Mouse (Mus musculus): Measurements from ENCODE around the gene Odaph. TPM values are rescaled to one million over a fixed set of nuclear protein-coding genes. Genes with fewer than 3 reads are reported as not detected.

Gene Odaph
- total and polyA plus RNA-seq, 3 experiments = 0.25 to 3.3 (median 1.7) TPM

DNA sequence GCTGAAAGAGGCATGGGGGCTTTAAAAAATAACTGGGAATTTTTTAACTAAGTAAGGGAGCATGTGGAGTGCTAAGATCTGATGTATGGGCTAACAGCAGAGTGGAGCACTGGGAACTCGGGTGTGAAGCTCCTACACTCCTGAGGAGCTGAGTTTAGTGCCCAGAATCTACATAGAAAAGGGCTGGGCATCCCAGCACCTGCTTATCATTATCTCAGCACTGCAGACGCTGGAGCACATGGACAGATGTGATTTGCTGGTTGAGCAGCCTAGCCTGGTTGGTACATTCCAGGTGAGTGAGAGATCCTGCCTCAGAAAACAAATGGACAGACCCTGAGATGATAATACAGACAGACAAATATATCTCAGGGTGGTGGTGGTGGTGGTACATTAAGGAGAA lies 22.6 kb downstream of the Odaph start:
- in situ Hi-C loops (cut with MboI; ENCODE audit: low pct_ligation_motif_present, low pct_unique_long_range_greater_than_20kb, low sequenced_read_pairs) (no loop called here), dilution Hi-C loops (cut with MboI; ENCODE audit: extremely low pct_ligation_motif_present, extremely low pct_unique_long_range_greater_than_20kb, low sequenced_read_pairs) (no loop called here)
- H3K9me3 ChIP-seq (replicated peaks; ENCODE audit: low read length) = no peaks in the 10 kb centered on the region
- H3K36me3 ChIP-seq (replicated peaks in 1 of 2; ENCODE audit: control insufficient read depth in 1 of 2, insufficient read depth in 1 of 2, low read length in 1 of 2) = no peaks in the 10 kb centered on the region
- H3K4me3 ChIP-seq (replicated peaks in 1 of 3; ENCODE audit: low read depth in 2 of 3, low read length in 2 of 3, poor library complexity in 1 of 3) = no peak overlapping the region
- no peak overlapping the region for H3K27ac ChIP-seq (ENCODE audit: insufficient read depth, low read depth)
- no peak for TF ChIP-seq MAZ (IDR thresholded peaks at IDR 0.05; ENCODE audit: low read depth, low read length)
- no peak for TF ChIP-seq ELF1 (IDR thresholded peaks at IDR 0.05; ENCODE audit: low read depth, low read length)
- TF ChIP-seq MYC (IDR thresholded peaks at IDR 0.05; ENCODE audit: low read depth, low read length) = no peak
- TF ChIP-seq RAD21 (IDR thresholded peaks at IDR 0.05; ENCODE audit: low read depth, low read length) = no peak
- no peak for TF ChIP-seq SIN3A (IDR thresholded peaks at IDR 0.05; ENCODE audit: low read length)
- no peak for TF ChIP-seq ZNF384 (IDR thresholded peaks at IDR 0.05; ENCODE audit: low read depth, low read length)
- no peak for TF ChIP-seq ZC3H11A (IDR thresholded peaks at IDR 0.05; ENCODE audit: low read depth, low read length)
- no peak for TF ChIP-seq EP300 (IDR thresholded peaks at IDR 0.05; ENCODE audit: low read length)
- no peak for TF ChIP-seq GABPA (IDR thresholded peaks at IDR 0.05; ENCODE audit: insufficient replicate concordance, low read depth, low read length)
- no peaks in the 10 kb centered on the region for H3K79me2 ChIP-seq (replicated peaks; ENCODE audit: control insufficient read depth, extremely low read depth, insufficient read depth, poor library complexity, severe bottlenecking)
- H3K9ac ChIP-seq (ENCODE audit: insufficient read depth, low read depth) = no peak overlapping the region
- no peaks in the 10 kb centered on the region for H3K27me3 ChIP-seq (replicated peaks)
- no peak overlapping the region for H3K4me2 ChIP-seq (ENCODE audit: insufficient read depth, low read depth, poor library complexity, severe bottlenecking)
- H3K4me1 ChIP-seq (ENCODE audit: control insufficient read depth in 1 of 2, insufficient read depth in 2 of 2) = no peaks in the 10 kb centered on the region
- no peak for DNase-seq (ENCODE audit: extremely low read depth)

DNA sequence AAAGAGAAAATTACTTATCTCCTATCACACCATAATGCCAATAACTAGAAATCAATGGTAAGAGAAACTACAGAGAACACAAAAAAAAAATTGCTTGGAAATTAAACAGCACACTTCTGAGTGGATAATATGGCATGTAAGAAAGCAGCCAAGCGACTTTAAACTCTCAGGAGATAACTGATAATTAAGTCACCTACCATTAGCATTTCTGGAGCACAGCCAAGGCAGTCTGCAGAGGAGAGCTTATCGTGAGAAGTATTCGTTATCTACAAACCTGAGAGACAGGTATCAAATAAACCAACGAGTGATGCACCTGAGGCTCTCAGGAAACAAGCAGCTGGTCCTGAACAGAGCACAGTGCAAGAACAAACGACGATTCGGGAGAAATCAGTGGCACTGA lies 24.5 kb downstream of the Odaph start:
- no peak for TF ChIP-seq POLR2A (IDR thresholded peaks at IDR 0.05; ENCODE audit: low read depth, low read length)
- TF ChIP-seq ZNF384 (IDR thresholded peaks at IDR 0.05; ENCODE audit: low read depth, low read length) = no peak
- TF ChIP-seq USF1 (IDR thresholded peaks at IDR 0.05; ENCODE audit: low read depth, low read length) = no peak
- TF ChIP-seq BHLHE40 (IDR thresholded peaks at IDR 0.05; ENCODE audit: low read depth, low read length) = no peak
- no peak for TF ChIP-seq CHD2 (IDR thresholded peaks at IDR 0.05; ENCODE audit: low read length)
- Histone ChIP-seq H3K27ac (ENCODE audit: insufficient read depth, low read depth) (no peak overlapping the region), H3K4me2 (ENCODE audit: insufficient read depth, low read depth, poor library complexity, severe bottlenecking) (no peak overlapping the region), H3K79me2 (replicated peaks; ENCODE audit: control insufficient read depth, extremely low read depth, insufficient read depth, poor library complexity, severe bottlenecking) (no peaks in the 10 kb centered on the region), H3K4me1 (ENCODE audit: control insufficient read depth in 1 of 2, insufficient read depth in 2 of 2) (no peaks in the 10 kb centered on the region), H3K27me3 (replicated peaks) (no peaks in the 10 kb centered on the region), H3K36me3 (replicated peaks in 1 of 2; ENCODE audit: control insufficient read depth in 1 of 2, insufficient read depth in 1 of 2, low read length in 1 of 2) (no peaks in the 10 kb centered on the region), H3K9ac (ENCODE audit: insufficient read depth, low read depth) (no peak overlapping the region), H3K4me3 (replicated peaks in 1 of 3; ENCODE audit: low read depth in 2 of 3, low read length in 2 of 3, poor library complexity in 1 of 3) (no peak overlapping the region), H3K9me3 (replicated peaks; ENCODE audit: low read length) (no peaks in the 10 kb centered on the region)
- in situ Hi-C loops (cut with MboI; ENCODE audit: low pct_ligation_motif_present, low pct_unique_long_range_greater_than_20kb, low sequenced_read_pairs) = no loop called here
- no peak for DNase-seq (ENCODE audit: extremely low read depth)
- dilution Hi-C loops (cut with MboI; ENCODE audit: extremely low pct_ligation_motif_present, extremely low pct_unique_long_range_greater_than_20kb, low sequenced_read_pairs) = no loop called here

DNA sequence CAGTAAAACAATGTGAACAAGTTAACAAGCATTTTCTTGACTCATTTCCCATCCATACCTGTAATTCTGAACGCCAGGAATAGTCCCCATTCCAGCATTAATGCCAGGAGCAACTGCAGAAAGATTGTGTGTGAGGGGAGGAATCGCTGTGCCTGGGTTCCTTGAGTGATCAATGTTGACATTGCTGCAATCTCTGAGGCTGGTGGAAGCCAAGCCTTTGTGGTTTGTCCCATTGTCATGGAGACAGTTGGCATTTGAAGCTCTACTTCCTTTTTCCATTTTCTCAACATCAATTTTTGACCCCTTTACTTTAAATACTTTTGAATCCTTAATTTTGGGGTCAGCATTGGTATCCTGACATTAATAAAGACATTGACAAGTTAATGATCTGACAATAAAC lies 32.7 kb downstream of the Odaph start:
- Histone ChIP-seq H3K79me2 (replicated peaks; ENCODE audit: control insufficient read depth, extremely low read depth, insufficient read depth, poor library complexity, severe bottlenecking) (no peaks in the 10 kb centered on the region), H3K4me3 (replicated peaks in 1 of 3; ENCODE audit: low read depth in 2 of 3, low read length in 2 of 3, poor library complexity in 1 of 3) (no peak overlapping the region), H3K9me3 (replicated peaks; ENCODE audit: low read length) (no peaks in the 10 kb centered on the region), H3K27ac (ENCODE audit: insufficient read depth, low read depth) (no peak overlapping the region), H3K4me1 (ENCODE audit: control insufficient read depth in 1 of 2, insufficient read depth in 2 of 2) (no peaks in the 10 kb centered on the region), H3K9ac (ENCODE audit: insufficient read depth, low read depth) (no peak overlapping the region), H3K27me3 (replicated peaks) (no peaks in the 10 kb centered on the region), H3K36me3 (replicated peaks in 1 of 2; ENCODE audit: control insufficient read depth in 1 of 2, insufficient read depth in 1 of 2, low read length in 1 of 2) (no peaks in the 10 kb centered on the region), H3K4me2 (ENCODE audit: insufficient read depth, low read depth, poor library complexity, severe bottlenecking) (no peak overlapping the region)
- DNase-seq (ENCODE audit: extremely low read depth) = no peak
- in situ Hi-C loops (cut with MboI; ENCODE audit: low pct_ligation_motif_present, low pct_unique_long_range_greater_than_20kb, low sequenced_read_pairs) = no loop called here
- dilution Hi-C loops (cut with MboI; ENCODE audit: extremely low pct_ligation_motif_present, extremely low pct_unique_long_range_greater_than_20kb, low sequenced_read_pairs) = no loop called here
- TF ChIP-seq SIN3A (IDR thresholded peaks at IDR 0.05; ENCODE audit: low read length) (no peak), NELFE (IDR thresholded peaks at IDR 0.05; ENCODE audit: low read depth, low read length) (no peak), ZNF384 (IDR thresholded peaks at IDR 0.05; ENCODE audit: low read depth, low read length) (no peak)
